Mouse (Mus musculus) cerebellum, postnatal 14 days (tissue): Measurements from ENCODE around the gene Ugt2a1.
"Not testable (repeated sequence)": the region's sequence is repeated elsewhere in the genome, so short reads cannot be mapped to it uniquely, and the experiment has no call there.

Experiments used
- DNase-seq, 2 experiments: peaks; one replicate each; pipeline ENCODE4 v3.0.0; 2021; ENCODE audit warnings: mixed read lengths in 2 of 2

The Ugt2a1 gene

GRCm38 (mm10) chr5:87490771-87491170 is at the start of gene Ugt2a1:
TSS of gene Ugt2a1 (minus strand) at chr5:87490871.
- no peak for DNase-seq

DNA sequence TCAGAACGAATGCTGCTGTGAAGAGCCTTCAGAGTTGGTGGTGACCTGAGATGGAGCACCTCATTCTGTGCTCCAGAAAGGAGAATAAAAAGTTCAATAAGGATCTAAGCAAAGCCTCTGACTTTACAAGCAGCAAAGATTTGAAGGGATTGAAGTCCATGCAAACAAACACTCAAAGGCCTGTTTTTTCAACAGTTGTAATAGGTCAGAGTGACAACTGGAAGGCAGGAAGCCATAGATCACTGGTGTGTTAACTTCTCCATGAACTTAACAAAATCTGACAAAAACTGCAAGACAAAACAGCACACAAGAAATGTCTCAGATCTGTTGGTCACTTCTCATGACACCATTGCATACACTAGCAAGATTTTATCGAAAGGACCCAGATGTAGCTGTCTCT is 47.4 kb upstream of the Ugt2a1 start, which contains the start of gene Sult1b1:
Gene Sult1b1, minus strand, starts transcription at position 85 of the 400 bp plus-strand sequence.
- DNase-seq, result no peak

DNA sequence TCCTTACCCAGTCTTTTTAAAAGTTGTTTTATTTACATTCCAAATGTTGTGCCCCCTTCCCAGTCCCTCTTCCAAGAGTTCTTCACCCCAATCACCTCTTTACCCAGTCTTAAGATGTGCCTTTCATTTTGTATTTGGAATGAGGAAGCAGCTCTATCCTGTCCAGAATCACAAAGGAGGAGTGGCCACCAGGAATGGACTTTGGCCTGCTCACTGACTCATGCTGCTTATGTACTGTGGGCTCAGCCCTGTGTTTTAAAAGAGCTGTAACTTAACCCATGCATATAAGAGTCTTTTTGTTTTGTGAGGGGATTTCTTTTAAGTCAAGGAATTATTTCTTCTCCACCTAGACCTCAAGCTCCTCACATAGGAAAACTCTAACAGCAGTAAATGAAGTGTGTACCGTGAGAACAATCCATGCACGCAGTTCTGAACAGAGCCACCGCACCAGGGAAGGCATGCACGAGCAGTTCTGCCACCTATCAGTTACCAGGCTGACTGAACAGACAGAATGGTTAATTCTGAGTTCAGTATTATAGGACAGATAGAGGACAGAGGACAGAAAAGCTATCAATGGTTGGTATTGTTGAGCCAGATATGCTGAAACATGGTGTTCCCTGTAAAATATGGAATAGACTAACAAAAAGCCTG is 45.4 kb upstream of the Ugt2a1 start:
- no peak for DNase-seq

- DNase-seq, result no peak
Observed at GRCm38 (mm10) chr5:87532288-87532687, 41.6 kb upstream of the Ugt2a1 start.

DNA sequence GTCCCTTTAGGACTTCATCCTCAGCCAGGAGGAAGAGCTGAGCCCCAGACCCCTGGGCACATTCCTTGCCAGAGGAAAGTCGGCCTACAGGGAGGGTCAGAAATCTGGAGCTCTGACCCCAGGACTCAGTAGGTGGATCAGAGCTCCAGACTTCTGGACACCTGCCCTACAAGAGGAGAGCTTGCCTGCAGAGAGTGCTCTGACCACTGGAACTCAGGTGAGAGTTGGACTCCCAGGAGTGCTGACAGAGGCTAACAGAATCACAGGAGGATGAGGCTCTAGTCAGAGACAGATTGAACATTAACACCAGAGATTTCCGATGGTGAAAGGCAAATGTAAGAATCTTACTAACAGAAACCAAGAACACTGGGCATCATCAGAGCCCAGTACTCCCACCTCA is 32.9 kb upstream of the Ugt2a1 start:
- DNase-seq, result not testable (repeated sequence)

DNA sequence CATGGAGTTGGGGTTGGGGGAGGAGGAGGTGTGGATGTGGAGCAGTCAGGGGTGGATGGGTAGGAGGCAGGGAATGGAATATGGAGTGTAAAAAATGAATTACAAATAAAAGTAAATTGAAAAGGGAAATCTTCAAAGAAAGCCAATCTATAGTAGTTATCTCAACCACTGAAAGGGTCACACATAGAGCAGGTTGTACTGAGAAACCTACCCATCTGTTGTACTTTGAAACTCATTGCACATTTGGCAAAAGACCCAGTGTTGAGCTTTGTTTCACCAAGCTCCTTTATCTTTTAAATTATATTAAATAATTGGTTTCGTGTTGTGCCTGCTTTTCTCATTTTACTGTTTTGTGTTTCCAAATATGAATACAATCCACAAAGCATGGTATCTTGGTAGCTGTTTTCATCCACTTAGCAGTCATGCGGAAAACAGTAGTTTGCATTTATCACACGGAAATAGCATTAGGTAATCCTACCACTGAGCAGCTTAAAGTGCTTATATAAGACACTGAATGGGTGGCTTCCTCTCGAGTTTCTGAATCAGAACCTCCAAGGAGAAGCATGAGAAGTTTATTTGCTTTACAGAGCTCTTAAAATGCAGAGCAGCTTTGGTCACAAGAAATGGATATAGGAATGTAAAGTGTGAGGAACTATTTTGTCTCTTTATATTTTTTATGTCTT is 15.2 kb upstream of the Ugt2a1 start:
- DNase-seq, result peak in 1 of 2 experiments; percentile 1

GRCm38 (mm10) chr5:87502687-87503086 is 12.0 kb upstream of the Ugt2a1 start:
- DNase-seq, result no peak

- DNase-seq, result no peak
Observed at GRCm38 (mm10) chr5:87499341-87499740, 8.7 kb upstream of the Ugt2a1 start.

GRCm38 (mm10) chr5:87498936-87499335 is 8.3 kb upstream of the Ugt2a1 start:
- DNase-seq, result no peak

GRCm38 (mm10) chr5:87486706-87487105 is 4.0 kb downstream of the Ugt2a1 start, which contains the start of gene Gm43638:
TSS of gene Gm43638 (minus strand) at chr5:87486806.
- DNase-seq, result not testable (repeated sequence)

DNA sequence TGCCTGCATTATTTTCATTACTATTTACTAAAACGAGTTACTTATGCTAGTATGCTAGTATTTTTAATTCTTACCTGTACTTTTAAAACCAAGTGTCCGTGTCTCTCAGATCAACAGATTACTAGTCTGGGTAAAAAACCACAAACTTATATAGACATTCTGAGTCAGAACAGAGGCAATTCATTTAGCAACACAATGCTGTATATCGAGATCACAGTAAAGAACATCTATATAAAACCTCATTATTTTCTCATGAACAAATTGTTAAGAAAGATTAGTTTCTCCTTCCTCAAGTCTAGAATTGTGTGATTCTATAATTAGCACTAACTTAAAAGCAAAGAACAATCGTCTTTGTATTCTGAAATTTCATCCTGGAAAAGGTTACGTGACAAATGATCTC is 8.5 kb downstream of the Ugt2a1 start, which contains the start of gene Ugt2a2:
Gene Ugt2a2, minus strand, starts transcription at position 101 of the 400 bp plus-strand sequence.
- DNase-seq, result no peak

GRCm38 (mm10) chr5:87458810-87459209 is 31.9 kb downstream of the Ugt2a1 start:
- no peak for DNase-seq

DNA sequence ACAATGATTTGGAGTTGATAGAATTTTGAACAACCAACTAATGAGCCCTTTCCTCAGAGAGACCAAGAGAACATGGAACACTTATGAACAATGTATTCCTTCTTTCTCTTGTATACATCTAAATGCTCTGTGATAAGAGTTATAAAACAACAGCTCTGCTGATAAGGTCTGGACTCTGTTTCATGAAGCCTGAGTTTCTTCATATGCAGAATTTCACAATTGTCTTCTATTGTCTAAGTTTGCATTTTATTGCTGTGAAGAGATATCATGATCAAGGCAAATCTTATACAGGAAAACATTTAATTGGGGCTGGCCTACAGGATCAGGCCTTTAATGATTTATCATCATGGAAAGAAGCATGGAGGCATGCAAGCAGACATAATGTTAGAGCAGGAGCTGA is 33.0 kb downstream of the Ugt2a1 start:
- DNase-seq, result no peak

- DNase-seq, result no peak
Observed at GRCm38 (mm10) chr5:87456216-87456850, 34.3 kb downstream of the Ugt2a1 start.

DNA sequence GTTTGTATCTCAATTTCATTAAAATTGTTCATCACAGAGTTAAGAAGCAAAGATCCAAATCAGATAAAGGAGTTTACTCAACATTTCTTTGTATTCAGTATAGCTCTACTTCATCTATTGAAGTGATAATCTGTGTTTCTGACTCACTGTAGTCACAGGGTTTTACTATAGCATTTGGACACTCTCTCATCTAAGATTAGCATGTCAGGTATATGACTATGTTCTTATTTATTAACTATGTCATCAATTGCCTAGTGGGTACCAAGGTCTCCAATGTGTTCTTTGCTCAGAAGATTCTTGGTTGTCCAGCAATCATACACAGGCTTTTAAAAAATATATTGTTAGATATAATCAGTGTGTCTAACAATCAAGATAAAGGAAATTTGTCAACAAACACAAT is 35.2 kb downstream of the Ugt2a1 start:
- no peak for DNase-seq

DNA sequence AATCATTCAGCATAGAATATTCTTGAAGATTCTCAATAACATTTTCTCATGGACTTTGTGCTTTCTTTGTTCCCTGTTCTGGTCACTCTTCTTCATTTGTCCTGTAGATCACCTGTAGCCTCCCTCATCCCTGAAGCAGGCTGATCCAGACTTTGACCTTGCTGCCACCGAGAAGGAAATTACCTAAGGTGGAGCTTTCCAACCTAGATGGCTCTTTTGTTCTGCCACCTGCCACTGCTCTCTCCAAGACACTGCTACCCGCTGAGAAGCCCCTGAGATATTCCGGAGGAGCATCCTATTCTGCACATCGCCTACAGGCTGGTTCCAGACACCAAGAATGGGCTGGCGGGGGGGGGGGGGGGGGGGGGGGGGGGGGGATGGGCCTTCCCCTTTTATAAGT is 38.2 kb downstream of the Ugt2a1 start:
- DNase-seq, result not testable (repeated sequence)

GRCm38 (mm10) chr5:87436264-87436663 is 54.4 kb downstream of the Ugt2a1 start:
- DNase-seq, result peak in 1 of 2 experiments; percentile 1

- no peak for DNase-seq
Observed at GRCm38 (mm10) chr5:87425676-87426075, 65.0 kb downstream of the Ugt2a1 start.

- DNase-seq, result not testable (repeated sequence)
Observed at GRCm38 (mm10) chr5:87424041-87424440, 66.6 kb downstream of the Ugt2a1 start, which contains the start of gene Ugt2b38. TSS of gene Ugt2b38 (minus strand) at chr5:87424203.
